Mouse (Mus musculus): ENCODE data around the gene Hoxd10. TPM values are rescaled to one million over a fixed set of nuclear protein-coding genes. Genes with fewer than 3 reads are reported as not detected.
A peak's percentile ranks its signal among the peaks of the same experiment; 100 is the strongest.

Gene Hoxd10
- total RNA-seq, 2 experiments from 2014 or later: 3.0 to 4.9 TPM

GRCm38 (mm10) chr2:74741252-74741978, 49.7 kb downstream of the Hoxd10 start:
- no peak for DNase-seq (ENCODE audit: low spot score in 2 of 2)

DNA sequence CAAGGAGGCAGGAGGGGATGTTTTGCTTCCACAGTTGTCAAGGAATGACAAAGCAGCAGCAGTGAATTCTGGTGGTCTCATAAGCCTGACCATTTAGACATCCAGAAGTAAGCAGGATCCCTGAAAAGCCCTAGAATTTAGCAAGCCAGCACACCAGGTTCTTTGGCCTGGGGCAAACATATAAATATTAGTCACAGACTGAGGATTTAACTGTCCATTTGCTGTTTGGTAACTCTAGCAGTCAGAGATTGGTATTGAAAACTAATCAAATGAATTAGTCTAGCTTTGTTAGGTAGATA, 50.2 kb downstream of the Hoxd10 start:
- no peak for DNase-seq (ENCODE audit: low spot score in 2 of 2)

Small RNA genes within 50 kb of the gene (microRNA-seq; reads per million reads assigned to microRNA genes)
- gene Gm44463 (not detected), gene Mir10b (7,736 reads per million, percentile 93 among the genes with 10 or more reads in this experiment)

Other genes starting within 250 kb of the Hoxd10 start
- gene Lnpk, start 112.5 kb upstream of the Hoxd10 start, total RNA-seq (2021): 10 to 100 TPM; 50.7 to 58.1 TPM
- gene Evx2, start 32.4 kb upstream of the Hoxd10 start, total RNA-seq (2021): under 1 TPM in 1 of 2 experiments, not detected in 1; 0.05 TPM
- gene Hoxd13, start 23.6 kb upstream of the Hoxd10 start, total RNA-seq (2021): not detected
- not detected for gene Hoxd12, start 16.9 kb upstream of the Hoxd10 start, total RNA-seq (2021)
- gene Hoxd11, start 12.4 kb upstream of the Hoxd10 start, total RNA-seq (2021): 1 to 10 TPM; 1.1 to 1.5 TPM
- gene Hoxd9, start 5.8 kb downstream of the Hoxd10 start, total RNA-seq (2021): 10 to 100 TPM in 1 of 2 experiments, 1 to 10 TPM in 1; 9.8 to 12.3 TPM
- 10 to 100 TPM; 35.9 to 41.6 TPM for gene Hoxd8, start 12.7 kb downstream of the Hoxd10 start, total RNA-seq (2021)
- under 1 TPM in 1 of 2 experiments, not detected in 1; 0.12 TPM for gene Hoxd3, start 20.0 kb downstream of the Hoxd10 start, total RNA-seq (2021)
- gene Hoxd4, start 20.0 kb downstream of the Hoxd10 start, total RNA-seq (2021): 1 to 10 TPM; 4.1 to 6.1 TPM
- under 1 TPM; 0.47 to 0.74 TPM for gene Gm28230, start 34.8 kb downstream of the Hoxd10 start, total RNA-seq (2021)
- under 1 TPM in 1 of 2 experiments, not detected in 1; 0.20 TPM for gene Hoxd1, start 71.1 kb downstream of the Hoxd10 start, total RNA-seq (2021)
- gene Mtx2, start 133.9 kb downstream of the Hoxd10 start, total RNA-seq (2021): 10 to 100 TPM; 55.1 to 63.0 TPM

Data from gastrocnemius, postnatal 4 days (tissue).